Mouse (Mus musculus) heart, embryonic 14.5 days (tissue): ENCODE measurements around the gene Olfr435. TPM values are rescaled to one million over a fixed set of nuclear protein-coding genes. Genes with fewer than 3 reads are reported as not detected.

Experiments
- ATAC-seq: fragments of 200-750 bp; cut with Nextera tagmentation; 2 replicates; pipeline ENCODE4 v1.8.0; 2017; ENCODE audit warnings: low read depth, moderate TSS enrichment; ENCODE audit not compliant: insufficient number of reproducible peaks, insufficient read depth, low FRiP score
- H3K27ac ChIP-seq, 2 experiments: fragments of 200-500 bp in 1 of 2; fragments of 300-500 bp in 1 of 2; sonication (generic) in 1 of 2; replicated peaks in 1 of 2; 2 replicates each; pipeline ENCODE4 v1.5.1; 2012 to 2014; ENCODE audit warnings: low read depth in 2 of 2, low read length in 2 of 2, control low read depth in 1 of 2, mild to moderate bottlenecking in 1 of 2, mixed read lengths in 1 of 2; ENCODE audit not compliant: control insufficient read depth in 1 of 2, insufficient read depth in 1 of 2
- H3K27me3 ChIP-seq: fragments of 300-500 bp; sonication (generic); 2 replicates; pipeline ENCODE4 v1.6.1; 2014; ENCODE audit warnings: mild to moderate bottlenecking, low read length, control low read depth; ENCODE audit not compliant: control insufficient read depth, insufficient read depth
- H3K36me3 ChIP-seq: fragments of 300-500 bp; sonication (generic); 2 replicates; pipeline ENCODE4 v1.6.1; 2014; ENCODE audit warnings: mild to moderate bottlenecking, control low read depth, low read length, mixed read lengths; ENCODE audit not compliant: control insufficient read depth, insufficient read depth
- H3K4me1 ChIP-seq, 2 experiments: fragments of 200-500 bp in 1 of 2; fragments of 300-500 bp in 1 of 2; sonication (generic) in 1 of 2; 2 replicates each; pipeline ENCODE4 v1.6.1; 2012 to 2014; ENCODE audit warnings: low read length in 2 of 2, control low read depth in 1 of 2, mixed read lengths in 1 of 2; ENCODE audit not compliant: control insufficient read depth in 2 of 2, insufficient read depth in 2 of 2
- H3K4me2 ChIP-seq: fragments of 300-500 bp; sonication (generic); 2 replicates; pipeline ENCODE4 v1.6.1; 2014; ENCODE audit warnings: mild to moderate bottlenecking, low read length
- H3K4me3 ChIP-seq, 2 experiments: fragments of 200-500 bp in 1 of 2; fragments of 300-500 bp in 1 of 2; sonication (generic) in 1 of 2; 2 replicates each; pipeline ENCODE4 v1.5.1; 2012 to 2014; ENCODE audit warnings: low read length in 2 of 2, mild to moderate bottlenecking in 2 of 2, control low read depth in 1 of 2, low read depth in 1 of 2, moderate library complexity in 1 of 2; ENCODE audit not compliant: control insufficient read depth in 1 of 2, insufficient read depth in 1 of 2
- H3K9ac ChIP-seq: fragments of 300-500 bp; sonication (generic); 2 replicates; pipeline ENCODE4 v1.6.1; 2014; ENCODE audit warnings: mild to moderate bottlenecking, low read length
- H3K9me3 ChIP-seq: fragments of 300-500 bp; sonication (generic); 2 replicates; pipeline ENCODE4 v1.6.1; 2016; ENCODE audit warnings: low read length, control low read depth; ENCODE audit not compliant: control insufficient read depth
- WGBS: fragments of 180-500 bp; shearing (Covaris S2); extraction: QIAGEN DNeasy Blood & Tissue Kit; methylation state at CpG from one replicate; pipeline ENCODE4 v1.1.7; 2014; 5-methylcytosine and 5-hydroxymethylcytosine counted together
- polyA plus RNA-seq: library from polyadenylated mRNA; unstranded; fragments of >200 nt; fragmentation: Nextera tagmentation; extraction: Ambion mirVana; gene quantifications from 2 replicates; pipeline ENCODE4 v1.2.1, GENCODE M21; 2014

Olfr435 gene
- polyA plus RNA-seq, 1 experiment from 2014 or later = not detected

GRCm38 (mm10) chr6:43252994-43253393, 56.0 kb downstream of the Olfr435 start:
- Histone ChIP-seq H3K27ac (no peak overlapping the region), H3K27me3 (no peaks in the 10 kb centered on the region), H3K4me1 (no peaks in the 10 kb centered on the region), H3K4me2 (no peak overlapping the region), H3K9me3 (no peaks in the 10 kb centered on the region), H3K4me3 (no peak overlapping the region), H3K36me3 (no peaks in the 10 kb centered on the region), H3K9ac (no peak overlapping the region)
- 65% methylated on average over 1 of the region's 1 CpGs for WGBS
- ATAC-seq = no peak

Other genes with a start within 250 kb of the Olfr435 start
- gene Olfr444, start 248.1 kb upstream of the Olfr435 start, polyA plus RNA-seq = not detected in 2 replicates
- gene Olfr441, start 90.8 kb upstream of the Olfr435 start, polyA plus RNA-seq = not detected in 2 replicates
- not detected in 2 replicates for gene Olfr237-ps1, start 50.6 kb upstream of the Olfr435 start, polyA plus RNA-seq
- gene Olfr437, start 33.9 kb upstream of the Olfr435 start, polyA plus RNA-seq = not detected in 2 replicates
- not detected in 2 replicates for gene Olfr13, start 25.0 kb upstream of the Olfr435 start, polyA plus RNA-seq
- gene Olfr434, start 15.9 kb downstream of the Olfr435 start, polyA plus RNA-seq = not detected in 2 replicates
- gene Olfr47, start 34.4 kb downstream of the Olfr435 start, polyA plus RNA-seq = not detected in 2 replicates
- gene Arhgef5, start 68.4 kb downstream of the Olfr435 start, polyA plus RNA-seq = 6.9 and 7.1 TPM in 2 replicates
- gene Nobox, start 112.4 kb downstream of the Olfr435 start, polyA plus RNA-seq = 0.16 and 0.19 TPM in 2 replicates